Mouse (Mus musculus) frontal cortex, postnatal 10 days (tissue): ENCODE measurements around the gene Gucy2g.
A peak's percentile ranks its signal among the peaks of the same experiment; 100 is the strongest.

Experiments
- DNase-seq, 2 experiments: peaks; one replicate each; pipeline ENCODE4 v3.0.0; 2022; ENCODE audit warnings: low spot score in 2 of 2, mixed read lengths in 1 of 2

The Gucy2g gene

GRCm38 (mm10) chr19:55247991-55248520, 7.0 kb upstream of the Gucy2g start:
- DNase-seq: no peak

GRCm38 (mm10) chr19:55247563-55247962, 6.5 kb upstream of the Gucy2g start:
- DNase-seq: no peak

- peak in 1 of 2 experiments; percentile 16 for DNase-seq
Observed at GRCm38 (mm10) chr19:55244791-55245231, 3.8 kb upstream of the Gucy2g start.

GRCm38 (mm10) chr19:55239766-55240426, 1.1 kb downstream of the Gucy2g start:
- no peak for DNase-seq

- no peak for DNase-seq
Observed at GRCm38 (mm10) chr19:55236564-55236963, 4.5 kb downstream of the Gucy2g start.

GRCm38 (mm10) chr19:55236026-55236425, 5.0 kb downstream of the Gucy2g start:
- no peak for DNase-seq

DNA sequence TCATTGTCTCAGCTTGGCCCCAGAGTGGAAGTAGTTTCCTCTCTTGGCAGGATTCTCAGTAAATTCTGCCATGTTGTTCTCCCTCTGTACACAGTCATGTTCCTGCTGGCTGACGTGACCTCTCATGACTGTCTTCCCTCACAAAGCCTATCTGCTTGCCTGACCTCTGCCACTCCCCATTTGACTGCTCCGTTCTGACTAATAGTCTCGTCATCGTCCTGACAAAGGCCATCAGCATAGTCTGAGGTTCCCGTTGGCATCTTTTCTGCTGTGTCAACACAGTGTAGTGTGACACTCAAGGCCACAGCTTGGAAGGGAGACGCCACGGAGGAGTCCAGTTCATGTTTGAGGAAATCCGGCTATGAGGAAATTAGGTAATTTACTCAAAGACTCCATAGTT, 8.9 kb downstream of the Gucy2g start:
- DNase-seq: no peak

DNA sequence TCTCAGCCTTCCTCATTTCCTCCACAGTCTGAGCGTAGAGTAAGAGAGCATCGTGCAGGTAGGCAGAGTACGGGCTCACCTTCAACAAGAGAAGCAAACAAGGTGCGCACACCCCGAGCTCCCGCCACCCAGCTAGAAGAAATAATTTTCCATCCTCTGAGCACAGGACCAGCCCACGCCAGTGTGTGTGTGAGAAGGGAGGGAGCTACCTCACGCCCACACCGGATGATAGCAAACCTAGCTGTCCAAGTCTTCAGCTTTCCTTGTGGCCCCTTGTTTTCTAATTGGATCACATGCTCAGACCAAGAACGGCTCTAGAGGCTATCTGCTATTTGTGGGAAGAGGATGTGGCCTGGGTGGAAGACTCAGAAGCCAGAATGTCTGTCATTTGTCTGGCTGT, 10.0 kb downstream of the Gucy2g start:
- no peak for DNase-seq

DNA sequence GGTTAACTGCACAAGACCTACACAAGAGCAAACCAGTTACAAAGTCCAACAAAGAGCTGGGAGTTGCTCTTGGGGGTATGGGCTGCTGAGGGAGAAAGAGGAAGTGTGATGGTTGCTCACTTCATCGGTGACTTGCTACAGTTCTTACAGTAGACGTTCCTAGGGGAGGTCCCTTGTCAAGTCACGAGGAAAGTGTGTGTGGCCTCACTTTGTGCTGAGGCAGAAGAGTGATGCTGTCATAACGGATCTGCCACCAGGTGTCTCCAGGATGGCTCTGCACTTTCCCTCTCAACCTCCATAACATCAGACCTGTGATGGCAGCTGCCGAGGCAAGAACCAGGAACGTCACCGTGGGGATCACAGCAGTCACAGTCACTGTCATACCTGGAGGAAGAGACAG, 13.9 kb downstream of the Gucy2g start:
- no peak for DNase-seq

DNA sequence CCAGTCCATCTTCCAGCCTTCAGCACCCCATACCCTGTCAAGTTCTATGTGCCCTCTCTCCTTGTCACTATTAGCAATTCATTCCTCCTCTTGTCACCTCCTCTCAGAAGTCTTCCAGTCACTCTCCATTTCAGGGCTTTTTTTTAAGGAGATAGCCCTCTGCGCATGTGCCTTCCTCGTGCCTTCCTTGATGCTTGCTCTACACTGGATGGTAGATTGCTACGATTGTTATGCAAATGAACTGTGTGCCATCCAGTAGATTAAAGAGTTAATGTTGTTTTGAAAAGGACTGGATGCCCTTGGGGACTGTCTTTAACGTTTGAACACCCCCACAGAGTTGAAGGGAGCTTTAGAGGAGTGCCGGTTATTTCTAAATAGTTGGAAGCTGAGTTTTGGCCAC, 14.4 kb downstream of the Gucy2g start:
- no peak for DNase-seq

- DNase-seq: no peak
Observed at GRCm38 (mm10) chr19:55222268-55222667, 18.8 kb downstream of the Gucy2g start.

DNA sequence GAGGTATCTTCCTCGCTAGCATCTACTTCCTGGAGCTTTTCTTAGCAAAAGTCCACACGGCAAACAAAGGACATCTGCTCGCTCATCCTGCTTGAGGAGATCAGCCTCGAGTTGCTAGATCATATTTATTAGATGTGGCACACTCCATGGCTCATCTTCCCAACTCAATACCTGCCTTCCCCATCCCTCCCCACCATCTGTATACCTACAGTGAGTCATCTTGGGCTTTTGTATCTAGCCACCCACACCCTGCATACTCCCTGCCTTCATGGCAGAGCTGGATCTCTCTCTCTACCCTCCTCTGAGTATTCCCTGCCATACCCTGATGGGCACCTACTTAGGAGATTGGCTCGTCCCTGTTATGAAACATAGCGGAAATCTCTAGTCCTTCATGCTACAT, 19.8 kb downstream of the Gucy2g start:
- no peak for DNase-seq

GRCm38 (mm10) chr19:55219359-55219758, 21.7 kb downstream of the Gucy2g start:
- DNase-seq: no peak

GRCm38 (mm10) chr19:55218741-55219221, 22.3 kb downstream of the Gucy2g start:
- DNase-seq: no peak

DNA sequence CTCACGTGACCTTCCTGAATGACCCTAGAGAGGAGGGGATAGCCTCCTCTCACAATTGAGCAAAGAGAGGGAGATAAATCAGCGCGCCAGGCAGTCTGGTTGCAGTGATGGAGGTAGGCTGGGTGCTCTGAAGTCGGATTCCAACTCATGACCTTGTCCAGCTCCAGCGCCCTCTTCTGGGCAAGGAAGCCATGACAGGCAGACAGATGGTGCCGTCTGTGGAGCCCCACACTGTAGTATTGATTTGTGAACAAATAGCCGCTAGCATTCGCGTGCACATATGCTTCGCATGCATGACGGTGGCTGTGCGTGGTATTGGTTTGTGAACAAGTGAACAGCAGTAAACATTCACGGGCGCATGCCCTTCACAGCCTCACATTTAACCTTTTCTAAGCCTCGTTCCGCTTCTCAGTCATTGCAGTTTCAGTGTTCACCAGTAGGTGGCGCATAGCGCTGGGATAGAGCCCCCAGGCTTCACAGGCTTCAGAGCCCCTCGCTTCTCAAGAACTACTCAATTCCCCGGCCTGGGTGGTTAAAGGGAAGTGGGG, 22.8 kb downstream of the Gucy2g start:
- peak; percentile 68 to 87 for DNase-seq

GRCm38 (mm10) chr19:55217365-55217764, 23.7 kb downstream of the Gucy2g start:
- DNase-seq: peak; percentile 57 to 74

- DNase-seq: no peak
Observed at GRCm38 (mm10) chr19:55216876-55217275, 24.2 kb downstream of the Gucy2g start.

- no peak for DNase-seq
Observed at GRCm38 (mm10) chr19:55213617-55214340, 27.3 kb downstream of the Gucy2g start.

DNA sequence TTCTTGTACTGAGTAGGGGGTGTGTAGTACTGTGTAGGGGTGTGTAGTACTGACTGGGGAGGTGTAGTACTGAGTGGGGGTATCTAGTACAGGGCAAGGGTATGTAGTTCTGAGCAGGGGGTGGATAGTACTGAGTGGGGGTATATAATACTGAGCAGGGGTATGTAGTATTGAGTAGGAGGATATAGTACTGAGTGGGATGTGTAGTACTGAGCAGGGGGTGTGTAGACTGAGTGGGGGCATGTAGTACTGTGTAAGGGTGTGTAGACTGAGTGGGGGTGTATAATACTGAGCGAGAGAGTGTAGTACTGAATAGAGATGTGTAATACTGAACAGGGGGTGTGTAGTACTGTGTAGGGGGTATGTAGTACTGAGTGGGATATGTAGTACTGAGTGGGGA, 29.3 kb downstream of the Gucy2g start:
- no peak for DNase-seq

DNA sequence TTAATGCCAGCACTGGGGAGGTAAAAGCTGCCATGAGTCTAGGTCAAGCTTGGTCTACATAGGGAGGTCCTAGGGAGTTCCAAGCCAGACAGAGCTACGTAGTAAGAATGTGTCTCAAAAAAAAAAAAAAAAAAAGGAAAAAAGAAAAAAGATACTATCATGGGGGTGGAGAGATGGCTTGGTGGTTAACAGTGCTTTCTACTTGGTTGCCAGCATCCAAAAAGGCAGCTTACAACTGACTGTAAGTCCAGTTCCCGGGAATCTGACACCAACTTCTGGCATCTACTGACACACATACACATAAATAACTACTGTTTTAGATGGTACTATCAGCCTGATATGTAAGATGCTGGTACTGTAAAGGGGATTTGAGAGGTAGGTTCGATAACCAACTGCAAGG, 32.0 kb downstream of the Gucy2g start:
- DNase-seq: no peak

GRCm38 (mm10) chr19:55208654-55209053, 32.4 kb downstream of the Gucy2g start:
- DNase-seq: no peak

GRCm38 (mm10) chr19:55207746-55208538, 33.1 kb downstream of the Gucy2g start:
- DNase-seq: no peak
